Mouse (Mus musculus) liver, adult 2 months (tissue): ENCODE measurements around the gene Vapa. TPM values are rescaled to one million over a fixed set of nuclear protein-coding genes. Genes with fewer than 3 reads are reported as not detected.

Experiments
- DNase-seq: peaks from one replicate; pipeline ENCODE4 v3.0.0-alpha.2; 2011; ENCODE audit warnings: low read depth, low spot score; ENCODE audit errors: extremely low read depth
- H3K27ac ChIP-seq: fragments of 200-500 bp; replicated peaks from 2 replicates; pipeline ENCODE4 v1.5.1; 2012; ENCODE audit warnings: low read depth, mild to moderate bottlenecking, control low read depth, inconsistent platforms, low read length; ENCODE audit not compliant: insufficient read depth
- H3K27me3 ChIP-seq: fragments of 200-500 bp; 2 replicates; pipeline ENCODE4 v1.6.1; 2012; ENCODE audit warnings: mild to moderate bottlenecking, moderate library complexity, low read length, inconsistent platforms; ENCODE audit not compliant: control insufficient read depth, insufficient read depth
- H3K36me3 ChIP-seq: fragments of 200-500 bp; 2 replicates; pipeline ENCODE4 v1.6.1; 2012; ENCODE audit warnings: low read length, inconsistent platforms; ENCODE audit not compliant: control insufficient read depth, insufficient read depth
- H3K4me1 ChIP-seq: fragments of 200-500 bp; 2 replicates; pipeline ENCODE4 v1.6.1; 2011; ENCODE audit warnings: low read length; ENCODE audit not compliant: control insufficient read depth, insufficient read depth
- H3K4me3 ChIP-seq: fragments of 200-500 bp; 2 replicates; pipeline ENCODE4 v1.5.1; 2011; ENCODE audit warnings: low read depth, mild to moderate bottlenecking, control low read depth, low read length, moderate library complexity; ENCODE audit not compliant: insufficient read depth
- H3K79me2 ChIP-seq: fragments of 200-500 bp; 2 replicates; pipeline ENCODE4 v1.6.1; 2012; ENCODE audit warnings: inconsistent platforms, mild to moderate bottlenecking, low read length, moderate library complexity; ENCODE audit not compliant: control insufficient read depth, insufficient read depth
- H3K9ac ChIP-seq: fragments of 200-500 bp; 2 replicates; pipeline ENCODE4 v1.6.1; 2012; ENCODE audit warnings: low read depth, mild to moderate bottlenecking, control low read depth, inconsistent platforms, low read length
- CTCF ChIP-seq: fragments of 200-500 bp; IDR thresholded peaks from 2 replicates; pipeline ENCODE4 v1.5.1; 2011; ENCODE audit warnings: low read depth, low read length, control low read depth
- POLR2A ChIP-seq: fragments of 200-500 bp; IDR thresholded peaks from 2 replicates; pipeline ENCODE4 v1.6.1; 2011; ENCODE audit warnings: low read length, control low read depth; ENCODE audit not compliant: insufficient read depth; ENCODE audit errors: extremely low read depth
- WGBS: fragments of 180-500 bp; shearing (Covaris S2); methylation state at CpG from one replicate; pipeline ENCODE4 v1.1.7; 2018; 5-methylcytosine and 5-hydroxymethylcytosine counted together
- polyA plus RNA-seq: library from polyadenylated mRNA; depleted of rRNA; stranded (reverse); fragments of >200 nt; gene quantifications from 2 replicates; pipeline ENCODE4 v1.2.3, GENCODE M21; 2012
- total RNA-seq: library from RNA; depleted of rRNA; stranded (reverse); fragments of >200 nt; gene quantifications from 2 replicates; pipeline ENCODE4 v1.2.3, GENCODE M21; 2014

Gene Vapa
- total and polyA plus RNA-seq, 2 experiments: 17.9 to 51.7 TPM

DNA sequence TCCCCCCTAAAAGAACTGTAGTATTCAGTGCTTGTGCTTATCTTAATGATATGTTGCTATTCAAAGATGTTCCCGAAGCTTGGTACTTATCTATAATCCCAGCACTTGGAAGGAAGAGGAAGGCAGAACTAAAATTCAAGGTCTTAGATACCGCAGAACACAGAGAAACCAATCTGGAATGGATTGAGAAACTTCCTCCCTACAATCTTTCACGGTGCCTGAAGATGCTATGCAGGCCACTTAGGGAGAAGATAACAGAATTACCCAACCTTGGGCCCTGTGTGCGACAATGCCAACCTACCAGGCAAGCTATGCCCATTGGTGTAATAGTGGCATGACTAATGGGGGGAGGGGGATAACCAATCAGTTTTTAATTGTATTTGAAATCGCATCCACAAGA lies 4.6 kb downstream of the Vapa start:
- TF ChIP-seq POLR2A: no peak
- TF ChIP-seq CTCF: no peak
- DNase-seq: peak; percentile 45
- WGBS: 33% methylated on average over 5 of the region's 5 CpGs
- Histone ChIP-seq H3K27ac (no peak overlapping the region), H3K4me3 (no peak overlapping the region), H3K9ac (no peak overlapping the region), H3K27me3 (no peaks in the 10 kb centered on the region), H3K36me3 (no peaks in the 10 kb centered on the region), H3K79me2 (peaks cover 43% of the 10 kb centered on the region), H3K4me1 (peaks cover 41% of the 10 kb centered on the region)

DNA sequence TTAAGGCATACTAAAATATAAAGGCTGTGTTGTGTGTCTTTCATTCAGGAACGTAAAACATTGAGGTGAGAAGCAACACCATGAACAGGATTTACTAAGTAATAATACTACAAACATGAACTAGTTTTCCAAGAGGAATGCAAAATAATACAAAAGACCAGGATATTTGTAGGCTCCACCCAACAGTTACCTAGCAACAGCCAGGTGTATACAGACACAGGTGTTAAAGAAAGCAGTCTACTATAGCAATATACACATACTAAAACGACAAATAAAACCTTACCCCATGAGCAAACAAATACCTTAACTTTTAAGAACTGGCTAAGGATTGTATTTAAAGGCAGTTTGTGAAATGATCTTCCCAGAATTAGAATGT lies 5.1 kb downstream of the Vapa start:
- H3K27ac ChIP-seq: no peak overlapping the region
- H3K36me3 ChIP-seq: no peaks in the 10 kb centered on the region
- H3K79me2 ChIP-seq: peaks cover 44% of the 10 kb centered on the region
- 68% methylated on average over 2 of the region's 2 CpGs for WGBS
- H3K27me3 ChIP-seq: no peaks in the 10 kb centered on the region
- TF ChIP-seq CTCF: no peak
- no peak for TF ChIP-seq POLR2A
- no peak for DNase-seq
- H3K9ac ChIP-seq: no peak overlapping the region
- H3K4me1 ChIP-seq: peaks cover 41% of the 10 kb centered on the region
- H3K4me3 ChIP-seq: no peak overlapping the region

DNA sequence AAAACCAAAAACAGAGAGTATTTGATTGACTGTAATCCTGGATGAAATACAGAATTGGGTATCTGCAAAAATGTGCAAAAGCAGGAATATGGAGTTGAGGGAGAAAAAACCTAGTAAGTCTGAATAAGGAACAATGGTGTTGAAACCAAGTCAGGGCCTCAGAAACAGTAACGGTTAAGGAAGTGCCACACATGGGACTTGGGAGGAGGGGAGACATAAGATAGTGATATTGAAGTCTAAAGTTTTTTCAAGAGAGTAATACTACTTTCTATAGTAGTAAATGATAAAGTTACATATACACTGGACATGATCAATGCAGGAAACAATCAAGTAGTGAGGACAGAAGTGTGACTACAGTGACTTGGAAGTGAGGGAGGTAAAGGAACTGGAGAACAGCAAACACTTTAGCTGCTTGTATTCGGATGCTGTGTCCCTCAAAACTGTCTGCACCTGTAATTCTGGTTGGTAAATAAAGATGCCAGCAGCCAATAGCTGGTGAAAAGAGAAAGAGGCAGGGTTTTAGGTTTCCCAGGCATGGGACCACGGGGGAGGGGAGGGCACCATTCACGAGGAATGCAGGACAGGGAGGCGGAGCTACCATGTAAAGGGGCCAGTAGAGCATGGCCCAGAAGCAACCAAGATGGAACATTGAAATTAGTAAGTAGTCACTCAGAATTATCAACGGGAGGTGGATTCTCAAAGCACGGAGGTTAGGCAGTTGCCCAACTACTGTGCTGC lies 5.6 kb downstream of the Vapa start:
- H3K27me3 ChIP-seq: no peaks in the 10 kb centered on the region
- TF ChIP-seq CTCF: no peak
- TF ChIP-seq POLR2A: no peak
- no peak overlapping the region for H3K4me3 ChIP-seq
- no peak overlapping the region for H3K27ac ChIP-seq
- DNase-seq: no peak
- WGBS: 33% methylated on average over 7 of the region's 7 CpGs
- peaks cover 38% of the 10 kb centered on the region for H3K79me2 ChIP-seq
- no peaks in the 10 kb centered on the region for H3K36me3 ChIP-seq
- H3K9ac ChIP-seq: no peak overlapping the region
- H3K4me1 ChIP-seq: peaks cover 46% of the 10 kb centered on the region

DNA sequence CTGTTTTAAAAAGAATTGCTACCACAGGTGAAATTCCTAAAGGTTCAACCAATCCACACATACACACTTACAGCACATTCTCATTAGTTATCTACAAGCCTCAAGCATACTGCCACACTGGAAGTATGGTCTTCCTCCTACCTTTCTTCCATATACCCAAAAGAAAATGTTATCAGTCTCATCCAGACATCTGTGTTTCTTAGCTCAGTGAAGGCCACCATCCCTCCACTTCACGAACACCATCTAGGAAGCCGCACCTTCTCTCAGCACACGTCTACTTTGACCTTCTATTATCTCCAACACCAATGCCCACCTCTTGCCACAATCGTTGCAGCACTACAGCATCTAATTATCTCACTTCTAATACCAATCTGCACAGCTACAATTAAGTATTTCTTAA lies 7.3 kb downstream of the Vapa start:
- no peak overlapping the region for H3K4me3 ChIP-seq
- no peak overlapping the region for H3K27ac ChIP-seq
- no peaks in the 10 kb centered on the region for H3K27me3 ChIP-seq
- no peak for TF ChIP-seq POLR2A
- no peak for TF ChIP-seq CTCF
- no peak for DNase-seq
- H3K36me3 ChIP-seq: no peaks in the 10 kb centered on the region
- no peak overlapping the region for H3K9ac ChIP-seq
- H3K79me2 ChIP-seq: peaks cover 37% of the 10 kb centered on the region
- WGBS: 53% methylated on average over 4 of the region's 4 CpGs
- H3K4me1 ChIP-seq: peaks cover 54% of the 10 kb centered on the region

DNA sequence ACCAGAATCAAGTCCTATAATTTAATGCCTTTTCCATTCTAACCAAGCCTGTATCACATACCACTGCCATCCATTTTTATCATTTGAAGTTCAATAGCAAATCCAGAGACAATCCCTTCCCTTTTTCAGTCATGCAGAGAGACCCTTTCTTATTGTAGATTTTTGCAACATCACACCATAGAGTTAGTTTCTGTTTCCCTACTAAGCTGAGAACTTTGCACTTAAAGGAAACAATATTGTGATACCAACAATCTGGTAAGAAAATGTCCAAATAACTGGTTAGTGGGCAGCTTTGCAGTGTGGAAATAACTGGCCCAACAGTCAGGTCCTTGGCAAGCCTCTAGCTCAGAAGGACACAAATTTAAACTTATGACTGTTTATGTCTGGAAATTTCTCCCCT lies 8.5 kb downstream of the Vapa start:
- Histone ChIP-seq H3K79me2 (peaks cover 37% of the 10 kb centered on the region), H3K4me3 (no peak overlapping the region), H3K27me3 (no peaks in the 10 kb centered on the region), H3K27ac (no peak overlapping the region), H3K36me3 (no peaks in the 10 kb centered on the region), H3K9ac (no peak overlapping the region), H3K4me1 (peaks cover 56% of the 10 kb centered on the region)
- TF ChIP-seq CTCF (no peak), POLR2A (no peak)
- DNase-seq: no peak

DNA sequence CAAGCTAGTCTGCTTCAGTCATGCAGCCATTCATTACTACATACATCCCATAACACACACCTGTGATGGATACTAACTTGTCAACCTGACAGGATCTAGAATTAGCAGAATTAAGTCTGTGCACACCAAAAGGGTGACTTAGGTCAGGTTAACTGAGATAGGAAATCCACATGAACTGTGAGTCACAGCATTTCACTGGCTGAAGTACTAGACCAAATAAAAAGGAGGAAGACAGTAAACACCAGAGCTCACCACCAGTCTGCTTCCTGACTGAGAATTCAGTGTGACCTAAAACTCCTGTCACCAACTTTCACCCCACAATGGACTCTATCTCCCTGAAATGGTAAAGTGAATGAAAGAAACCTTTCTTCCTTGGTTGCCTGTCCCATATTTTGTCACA lies 9.0 kb downstream of the Vapa start:
- Histone ChIP-seq H3K4me1 (peaks cover 52% of the 10 kb centered on the region), H3K79me2 (peaks cover 33% of the 10 kb centered on the region), H3K4me3 (no peak overlapping the region), H3K9ac (no peak overlapping the region), H3K36me3 (no peaks in the 10 kb centered on the region), H3K27me3 (no peaks in the 10 kb centered on the region), H3K27ac (no peak overlapping the region)
- no peak for TF ChIP-seq POLR2A
- TF ChIP-seq CTCF: no peak
- peak; percentile 50 for DNase-seq
